8 mouse cellular contexts compared by ENCODE assay signal in genomic region chr7:118595228-118595627, GRCm38 (mm10). TPM values are rescaled to one million over a fixed set of nuclear protein-coding genes. Genes with fewer than 3 reads are reported as not detected.
A peak's percentile ranks its signal among the peaks of the same experiment; 100 is the strongest.
DNase-seq lines count a peak whose midpoint lies in the region; ATAC-seq and TF ChIP-seq lines count a peak whose summit lies in the region.

No protein-coding gene starts in this region.

- peaks cover 10% of the 10 kb centered on the region for H3K27me3 ChIP-seq in forebrain, embryonic 13.5 days
- H3K27me3 ChIP-seq in heart, postnatal 0 days (ENCODE audit: control insufficient read depth, insufficient read depth, low read length): peaks cover 70% of the 10 kb centered on the region
- H3K27me3 ChIP-seq in liver, embryonic 15.5 days: peaks cover 54% of the 10 kb centered on the region
- H3K27me3 ChIP-seq in neural tube, embryonic 13.5 days: peaks cover 25% of the 10 kb centered on the region

- peak; percentile 66 for DNase-seq in c-Kit-positive CD71-positive TER-119-positive erythroid progenitor cells, embryonic 14.5 days (ENCODE audit: low spot score)
- DNase-seq in heart, postnatal 0 days (ENCODE audit: low spot score): peak; percentile 86
- peak; percentile 97 to 98 for DNase-seq in kidney, postnatal 4 days
- peak; percentile 86 for DNase-seq in testis, postnatal 14 days (ENCODE audit: low spot score)

- peaks cover 54% of the 10 kb centered on the region for H3K4me1 ChIP-seq in forebrain, embryonic 13.5 days
- H3K4me1 ChIP-seq in heart, postnatal 0 days (ENCODE audit: control insufficient read depth, insufficient read depth): peaks cover 4% of the 10 kb centered on the region; the same call in 1 of the 2 replicates
- no peaks in the 10 kb centered on the region; the same call in 1 of the 2 replicates for H3K4me1 ChIP-seq in liver, embryonic 15.5 days (replicated peaks)
- H3K4me1 ChIP-seq in neural tube, embryonic 13.5 days (replicated peaks): peaks cover 51% of the 10 kb centered on the region

- TF ChIP-seq CTCF in heart, postnatal 0 days (IDR thresholded peaks at IDR 0.05; ENCODE audit: low read depth): peak; percentile 100

- peak; percentile 29 for ATAC-seq in CD4-positive, CD25-positive, alpha-beta regulatory T cell, adult 4 months
- ATAC-seq in forebrain, embryonic 13.5 days: peak; percentile 14
- ATAC-seq in heart, postnatal 0 days (ENCODE audit: insufficient read depth, low read depth): peak; percentile 55
- ATAC-seq in liver, embryonic 15.5 days (ENCODE audit: insufficient read depth): peak; percentile 30
- ATAC-seq in neural tube, embryonic 13.5 days (ENCODE audit: low read depth): peak; percentile 9; the same call in 1 of the 2 replicates

- peak overlapping the region; percentile 35 for H3K4me2 ChIP-seq in forebrain, embryonic 13.5 days
- H3K4me2 ChIP-seq in heart, postnatal 0 days (ENCODE audit: low read depth, low read length): peak overlapping the region; percentile 31
- peak overlapping the region; percentile 48 for H3K4me2 ChIP-seq in liver, embryonic 15.5 days
- H3K4me2 ChIP-seq in neural tube, embryonic 13.5 days: peak overlapping the region; percentile 43

- peak overlapping the region; percentile 97 for H3K27ac ChIP-seq in forebrain, embryonic 13.5 days
- H3K27ac ChIP-seq in heart, postnatal 0 days (ENCODE audit: low read depth): no peak overlapping the region
- no peak overlapping the region for H3K27ac ChIP-seq in liver, embryonic 15.5 days (replicated peaks)
- 0 out of 2 replicates have a peak overlapping the region, but pooled peaks have one; percentile 87 for H3K27ac ChIP-seq in neural tube, embryonic 13.5 days (replicated peaks)

- H3K36me3 ChIP-seq in forebrain, embryonic 13.5 days (ENCODE audit: poor library complexity, severe bottlenecking): no peaks in the 10 kb centered on the region
- no peaks in the 10 kb centered on the region for H3K36me3 ChIP-seq in heart, postnatal 0 days (replicated peaks; ENCODE audit: control insufficient read depth, insufficient read depth, low read length)
- H3K36me3 ChIP-seq in liver, embryonic 15.5 days (replicated peaks): no peaks in the 10 kb centered on the region
- H3K36me3 ChIP-seq in neural tube, embryonic 13.5 days: no peaks in the 10 kb centered on the region

- 2% methylated on average over 14 of the region's 14 CpGs for WGBS in forebrain, embryonic 13.5 days
- WGBS in heart, postnatal 0 days: 2% methylated on average over 14 of the region's 14 CpGs
- 3% methylated on average over 14 of the region's 14 CpGs for WGBS in liver, embryonic 15.5 days (ENCODE audit: insufficient replicate concordance)
- WGBS in neural tube, embryonic 13.5 days: 3% methylated on average over 14 of the region's 14 CpGs

- no peak overlapping the region for H3K4me3 ChIP-seq in forebrain, embryonic 13.5 days
- H3K4me3 ChIP-seq in heart, postnatal 0 days (ENCODE audit: low read depth, low read length): no peak overlapping the region
- H3K4me3 ChIP-seq in liver, embryonic 15.5 days (replicated peaks): no peak overlapping the region; the same call in 1 of the 2 replicates
- H3K4me3 ChIP-seq in neural tube, embryonic 13.5 days: no peak overlapping the region

- TF ChIP-seq EP300 in heart, postnatal 0 days (IDR thresholded peaks at IDR 0.05; ENCODE audit: low read depth): no peak

- H3K9me3 ChIP-seq in forebrain, embryonic 13.5 days (replicated peaks): no peaks in the 10 kb centered on the region
- no peaks in the 10 kb centered on the region for H3K9me3 ChIP-seq in heart, postnatal 0 days (replicated peaks; ENCODE audit: control insufficient read depth, low read length)
- no peaks in the 10 kb centered on the region for H3K9me3 ChIP-seq in liver, embryonic 15.5 days (replicated peaks)
- H3K9me3 ChIP-seq in neural tube, embryonic 13.5 days: no peaks in the 10 kb centered on the region

- H3K9ac ChIP-seq in forebrain, embryonic 13.5 days: no peak overlapping the region
- H3K9ac ChIP-seq in heart, postnatal 0 days (replicated peaks; ENCODE audit: low read depth, low read length): no peak overlapping the region
- no peak overlapping the region for H3K9ac ChIP-seq in liver, embryonic 15.5 days
- 0 out of 2 replicates have a peak overlapping the region, but pooled peaks have one; percentile 26 for H3K9ac ChIP-seq in neural tube, embryonic 13.5 days

RNA-seq across cellular contexts. Expression of gene Tmc5, which starts 1.9 kb away (rescaled TPM):
- not detected for polyA plus RNA-seq in CD4-positive, CD25-positive, alpha-beta regulatory T cell, adult 4 months (2017; shearing (Covaris generic))
- polyA plus RNA-seq in forebrain, embryonic 13.5 days (2015; fragmentation: Nextera tagmentation; extraction: Ambion mirVana): 0.28 and 0.37 TPM in 2 replicates
- total RNA-seq in heart, postnatal 0 days (2014; rRNA removed; ENCODE audit: low replicate concordance): not detected in 2 replicates
- polyA plus RNA-seq in heart, postnatal 0 days (2015; fragmentation: Nextera tagmentation; extraction: Ambion mirVana): 0.14 and 0.34 TPM in 2 replicates
- polyA plus RNA-seq in liver, embryonic 15.5 days (2015; fragmentation: Nextera tagmentation; extraction: Ambion mirVana): 0.03 TPM in 1 of 2 replicates, not detected in the other
- 0.18 and 0.25 TPM in 2 replicates for polyA plus RNA-seq in neural tube, embryonic 13.5 days (2015; fragmentation: Nextera tagmentation; extraction: Ambion mirVana)

RNA-seq across cellular contexts. Expression of gene Tmc7, which starts 10.7 kb away (rescaled TPM):
- not detected for polyA plus RNA-seq in CD4-positive, CD25-positive, alpha-beta regulatory T cell, adult 4 months (2017; shearing (Covaris generic))
- 8.4 and 8.8 TPM in 2 replicates for polyA plus RNA-seq in forebrain, embryonic 13.5 days (2015; fragmentation: Nextera tagmentation; extraction: Ambion mirVana)
- total RNA-seq in heart, postnatal 0 days (2014; rRNA removed; ENCODE audit: low replicate concordance): 3.6 and 6.0 TPM in 2 replicates
- polyA plus RNA-seq in heart, postnatal 0 days (2015; fragmentation: Nextera tagmentation; extraction: Ambion mirVana): 2.7 and 3.2 TPM in 2 replicates
- polyA plus RNA-seq in liver, embryonic 15.5 days (2015; fragmentation: Nextera tagmentation; extraction: Ambion mirVana): 0.28 and 0.32 TPM in 2 replicates
- polyA plus RNA-seq in neural tube, embryonic 13.5 days (2015; fragmentation: Nextera tagmentation; extraction: Ambion mirVana): 6.3 and 7.0 TPM in 2 replicates

Comparison
In these comparisons a context has a peak if more than half of its experiments do, and no peak if none do; other contexts are left out.
1. H3K27ac ChIP-seq: peak in forebrain, embryonic 13.5 days (single experiment) and neural tube, embryonic 13.5 days (single experiment); none in heart, postnatal 0 days (single experiment) and liver, embryonic 15.5 days (single experiment).
2. Peak in every context shown above with its lines, with median percentiles within 50 percentile points of each other: ATAC-seq, DNase-seq and H3K4me2 ChIP-seq.